Mouse (Mus musculus) urinary bladder, postnatal 14 days (tissue): ENCODE measurements around the gene Sox12.

Experiments used
- DNase-seq: peaks from one replicate; pipeline ENCODE4 v3.0.0; 2021; ENCODE audit warnings: low spot score

Gene Sox12

GRCm38 (mm10) chr2:152357254-152357653 is 40.6 kb downstream of the Sox12 start:
- DNase-seq, result no peak

GRCm38 (mm10) chr2:152349842-152350540 is 47.9 kb downstream of the Sox12 start:
- peak; percentile 70 for DNase-seq

- no peak for DNase-seq
Observed at GRCm38 (mm10) chr2:152349205-152349604, 48.7 kb downstream of the Sox12 start.

- no peak for DNase-seq
Observed at GRCm38 (mm10) chr2:152347722-152348121, 50.1 kb downstream of the Sox12 start.

- no peak for DNase-seq
Observed at GRCm38 (mm10) chr2:152346776-152347465, 50.9 kb downstream of the Sox12 start.

- DNase-seq, result no peak
Observed at GRCm38 (mm10) chr2:152345393-152345792, 52.5 kb downstream of the Sox12 start.

- DNase-seq, result no peak
Observed at GRCm38 (mm10) chr2:152344909-152345308, 53.0 kb downstream of the Sox12 start.

- DNase-seq, result no peak
Observed at GRCm38 (mm10) chr2:152344361-152344760, 53.5 kb downstream of the Sox12 start.
